In the genomic region with DNA sequence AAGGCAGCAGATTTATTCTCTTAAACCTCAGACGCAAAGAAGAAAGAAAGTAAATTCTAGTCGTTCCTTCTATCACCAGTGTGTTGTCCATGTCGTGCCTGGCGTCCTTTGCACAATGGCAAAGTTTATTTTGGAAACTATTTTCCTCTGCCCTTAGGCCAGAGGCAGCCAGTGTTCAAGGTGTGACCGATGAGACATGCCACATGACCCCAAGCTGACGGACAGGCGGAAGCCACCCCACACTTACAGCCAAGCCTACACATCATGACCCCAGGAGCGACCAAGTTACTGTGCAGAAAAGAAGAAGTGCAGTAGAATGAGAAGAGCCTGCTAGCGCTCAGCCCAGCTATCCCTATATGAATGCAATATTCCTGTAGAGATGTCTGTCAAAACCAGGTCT, we compare ENCODE assay signal across 12 mouse cellular contexts. TPM values are rescaled to one million over a fixed set of nuclear protein-coding genes. Genes with fewer than 3 reads are reported as not detected.
DNase-seq lines count a peak whose midpoint lies in the region; ATAC-seq lines count a peak whose summit lies in the region.
"Had no signal": no experiment of that assay in that cellular context is flagged by ENCODE, and none has a peak within 500 bp of the region (broad histone marks: within the 10 kb centered on the region; RNA-seq: fewer than 3 reads in every experiment).

No protein-coding gene starts in this region.

- H3K4me2 ChIP-seq in kidney, embryonic 14.5 days (replicated peaks; ENCODE audit: low read depth, low read length), result no peak overlapping the region
- H3K4me2 ChIP-seq in midbrain, embryonic 13.5 days (replicated peaks), result no peak overlapping the region
- H3K4me2 ChIP-seq in midbrain, embryonic 16.5 days (ENCODE audit: low read length), result no peak overlapping the region
- peak overlapping the region; percentile 27; the same call in 1 of the 2 replicates for H3K4me2 ChIP-seq in heart, embryonic 15.5 days
- H3K4me2 ChIP-seq: forebrain, embryonic 15.5 days had no signal

- H3K27ac ChIP-seq in kidney, embryonic 14.5 days (ENCODE audit: low read depth, low read length), result no peak overlapping the region
- 0 out of 2 replicates have a peak overlapping the region, but pooled peaks have one; percentile 35 for H3K27ac ChIP-seq in midbrain, embryonic 13.5 days
- H3K27ac ChIP-seq in midbrain, embryonic 16.5 days (ENCODE audit: low read length), result no peak overlapping the region
- H3K27ac ChIP-seq in heart, embryonic 15.5 days, result peak overlapping the region; percentile 16; the same call in 1 of the 2 replicates
- H3K27ac ChIP-seq: forebrain, embryonic 15.5 days had no signal

- no peak overlapping the region for H3K9ac ChIP-seq in kidney, embryonic 14.5 days (ENCODE audit: low read depth, low read length)
- H3K9ac ChIP-seq in midbrain, embryonic 13.5 days (replicated peaks), result no peak overlapping the region
- no peak overlapping the region for H3K9ac ChIP-seq in midbrain, embryonic 16.5 days (ENCODE audit: low read depth, low read length)
- H3K9ac ChIP-seq in heart, embryonic 15.5 days, result no peak overlapping the region
- H3K9ac ChIP-seq: forebrain, embryonic 15.5 days had no signal

- no peak for ATAC-seq in kidney, embryonic 14.5 days (ENCODE audit: low FRiP score, low TSS enrichment)
- ATAC-seq in midbrain, embryonic 13.5 days, result no peak
- ATAC-seq in midbrain, embryonic 16.5 days, result no peak
- no peak for ATAC-seq in heart, embryonic 15.5 days (replicated peaks; ENCODE audit: insufficient number of reproducible peaks, insufficient read depth, low FRiP score, low read depth)
- ATAC-seq in megakaryocyte, adult 5-6 weeks (ENCODE audit: poor library complexity, severe bottlenecking), result 0 out of 2 replicates have a peak, but pooled peaks have one; percentile 35
- ATAC-seq: forebrain, embryonic 15.5 days had no signal

- peak; percentile 28 for DNase-seq in kidney, adult 11 months
- no peak for DNase-seq in spleen, postnatal 4 days (ENCODE audit: low spot score in 2 of 2)
- DNase-seq in adrenal gland, postnatal 25 days, result no peak
- DNase-seq: adrenal gland, postnatal 36 days; gastrocnemius, postnatal 14 days had no signal

- peaks cover 26% of the 10 kb centered on the region for H3K4me1 ChIP-seq in kidney, embryonic 14.5 days (ENCODE audit: control insufficient read depth, insufficient read depth, low read length)
- peaks cover 40% of the 10 kb centered on the region for H3K4me1 ChIP-seq in midbrain, embryonic 13.5 days (replicated peaks)
- H3K4me1 ChIP-seq in midbrain, embryonic 16.5 days (ENCODE audit: control insufficient read depth, insufficient read depth, low read length), result peaks cover 31% of the 10 kb centered on the region
- H3K4me1 ChIP-seq in heart, embryonic 15.5 days (replicated peaks), result peaks cover 38% of the 10 kb centered on the region

- no peaks in the 10 kb centered on the region for H3K27me3 ChIP-seq in kidney, embryonic 14.5 days (ENCODE audit: control insufficient read depth, insufficient read depth, low read length)
- no peaks in the 10 kb centered on the region for H3K27me3 ChIP-seq in midbrain, embryonic 13.5 days
- no peaks in the 10 kb centered on the region for H3K27me3 ChIP-seq in midbrain, embryonic 16.5 days (ENCODE audit: control insufficient read depth, insufficient read depth, low read depth, low read length)
- no peaks in the 10 kb centered on the region for H3K27me3 ChIP-seq in heart, embryonic 15.5 days
- H3K27me3 ChIP-seq: forebrain, embryonic 15.5 days had no signal

- H3K4me3 ChIP-seq in kidney, embryonic 14.5 days (ENCODE audit: low read length), result no peak overlapping the region
- no peak overlapping the region for H3K4me3 ChIP-seq in midbrain, embryonic 13.5 days (replicated peaks)
- H3K4me3 ChIP-seq in midbrain, embryonic 16.5 days (ENCODE audit: low read depth, low read length), result no peak overlapping the region
- no peak overlapping the region for H3K4me3 ChIP-seq in heart, embryonic 15.5 days
- H3K4me3 ChIP-seq: forebrain, embryonic 15.5 days; myocyte had no signal

- H3K36me3 ChIP-seq in kidney, embryonic 14.5 days (ENCODE audit: control insufficient read depth, insufficient read depth, low read length), result no peaks in the 10 kb centered on the region
- no peaks in the 10 kb centered on the region for H3K36me3 ChIP-seq in midbrain, embryonic 13.5 days
- no peaks in the 10 kb centered on the region for H3K36me3 ChIP-seq in midbrain, embryonic 16.5 days (ENCODE audit: control insufficient read depth, insufficient read depth, low read length)
- no peaks in the 10 kb centered on the region for H3K36me3 ChIP-seq in heart, embryonic 15.5 days
- H3K36me3 ChIP-seq: forebrain, embryonic 15.5 days had no signal

- 49% methylated on average over 9 of the region's 9 CpGs for WGBS in kidney, embryonic 14.5 days
- WGBS in midbrain, embryonic 13.5 days, result 73% methylated on average over 9 of the region's 9 CpGs
- 81% methylated on average over 9 of the region's 9 CpGs for WGBS in midbrain, embryonic 16.5 days
- WGBS in heart, embryonic 15.5 days, result 33% methylated on average over 9 of the region's 9 CpGs

- H3K9me3 ChIP-seq in kidney, embryonic 14.5 days (ENCODE audit: control insufficient read depth, low read length), result no peaks in the 10 kb centered on the region
- H3K9me3 ChIP-seq in midbrain, embryonic 13.5 days, result no peaks in the 10 kb centered on the region
- H3K9me3 ChIP-seq in midbrain, embryonic 16.5 days (replicated peaks; ENCODE audit: control insufficient read depth, low read length, poor library complexity, severe bottlenecking), result no peaks in the 10 kb centered on the region
- no peaks in the 10 kb centered on the region for H3K9me3 ChIP-seq in heart, embryonic 15.5 days (replicated peaks)
- H3K9me3 ChIP-seq: forebrain, embryonic 15.5 days had no signal

RNA-seq across cellular contexts. Expression of gene Fnip2, which starts 47.7 kb away (rescaled TPM):
- 4.4 and 6.9 TPM in 2 replicates for polyA plus RNA-seq in kidney, embryonic 14.5 days (2014; fragmentation: Nextera tagmentation; extraction: Ambion mirVana)
- polyA plus RNA-seq in midbrain, embryonic 13.5 days (2015; fragmentation: Nextera tagmentation; extraction: Ambion mirVana), result 6.1 and 6.2 TPM in 2 replicates
- polyA plus RNA-seq in midbrain, embryonic 16.5 days (2015; fragmentation: Nextera tagmentation; extraction: Ambion mirVana), result 6.4 and 6.9 TPM in 2 replicates
- polyA plus RNA-seq in heart, embryonic 15.5 days (2015; fragmentation: Nextera tagmentation; extraction: Ambion mirVana), result 2.9 and 3.6 TPM in 2 replicates
- 17.9 and 21.3 TPM in 2 replicates for total RNA-seq in megakaryocyte, adult 5-6 weeks (2015)
- 16.4 and 17.1 TPM in 2 replicates for total RNA-seq in megakaryocyte, adult 5-6 weeks (2017)
- 7.7 and 8.6 TPM in 2 replicates for total RNA-seq in adrenal gland, postnatal 25 days (2021)

Comparison
In these comparisons a context has a peak if more than half of its experiments do, and no peak if none do; other contexts are left out.
1. H3K27ac ChIP-seq: peak in midbrain, embryonic 13.5 days (single experiment) and heart, embryonic 15.5 days (single experiment); none in kidney, embryonic 14.5 days (single experiment) and midbrain, embryonic 16.5 days (single experiment).